Mouse (Mus musculus): ENCODE measurements around the gene Elavl4. TPM values are rescaled to one million over a fixed set of nuclear protein-coding genes. Genes with fewer than 3 reads are reported as not detected.

Gene Elavl4
- polyA plus RNA-seq, 1 experiment from 2014 or later = 31.2 TPM

DNA sequence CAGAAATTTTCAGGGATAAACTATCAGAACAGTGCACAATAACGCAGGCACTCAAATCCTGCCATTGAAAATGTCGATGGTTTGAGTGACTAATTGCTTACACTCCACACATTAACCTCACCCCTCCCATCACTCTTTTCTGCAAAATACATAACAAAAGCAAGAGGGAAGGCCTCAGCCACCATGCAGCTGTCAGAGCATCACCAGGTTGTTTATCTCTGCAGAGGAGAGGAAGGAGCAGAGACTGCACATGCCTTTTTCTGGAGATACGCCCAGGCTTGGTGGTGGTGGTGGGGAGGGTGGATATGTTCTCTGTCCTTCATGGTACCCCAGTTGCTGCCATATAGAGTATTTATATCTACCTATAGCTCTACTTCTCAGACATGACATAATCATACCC lies 94.3 kb downstream of the Elavl4 start:
- Histone ChIP-seq H3K36me3 (no peaks in the 10 kb centered on the region), H3K9ac (no peak overlapping the region), H3K27me3 (replicated peaks) (no peaks in the 10 kb centered on the region), H3K9me3 (no peaks in the 10 kb centered on the region), H3K4me2 (no peak overlapping the region), H3K4me1 (no peaks in the 10 kb centered on the region), H3K4me3 (replicated peaks) (no peak overlapping the region), H3K27ac (no peak overlapping the region)
- 26% methylated on average over 3 of the region's 3 CpGs for WGBS
- ATAC-seq (ENCODE audit: insufficient read depth, low FRiP score, low read depth) = no peak

GRCm38 (mm10) chr4:110255617-110256016 lies 96.1 kb downstream of the Elavl4 start:
- Histone ChIP-seq H3K27me3 (replicated peaks) (no peaks in the 10 kb centered on the region), H3K4me2 (no peak overlapping the region), H3K9me3 (no peaks in the 10 kb centered on the region), H3K4me1 (no peaks in the 10 kb centered on the region), H3K9ac (no peak overlapping the region), H3K36me3 (no peaks in the 10 kb centered on the region), H3K27ac (no peak overlapping the region), H3K4me3 (replicated peaks) (no peak overlapping the region)
- WGBS = 80% methylated on average over 4 of the region's 4 CpGs
- ATAC-seq (ENCODE audit: insufficient read depth, low FRiP score, low read depth) = no peak

- Histone ChIP-seq H3K4me1 (no peaks in the 10 kb centered on the region), H3K27me3 (replicated peaks) (no peaks in the 10 kb centered on the region), H3K27ac (no peak overlapping the region), H3K4me2 (no peak overlapping the region), H3K9ac (no peak overlapping the region), H3K9me3 (no peaks in the 10 kb centered on the region), H3K36me3 (no peaks in the 10 kb centered on the region), H3K4me3 (replicated peaks) (no peak overlapping the region)
- 71% methylated on average over 3 of the region's 3 CpGs for WGBS
- no peak for ATAC-seq (ENCODE audit: insufficient read depth, low FRiP score, low read depth)
Measured at GRCm38 (mm10) chr4:110250055-110250454, 101.7 kb downstream of the Elavl4 start.

GRCm38 (mm10) chr4:110242879-110243278 lies 108.8 kb downstream of the Elavl4 start:
- Histone ChIP-seq H3K9me3 (no peaks in the 10 kb centered on the region), H3K4me3 (replicated peaks) (no peak overlapping the region), H3K9ac (no peak overlapping the region), H3K36me3 (no peaks in the 10 kb centered on the region), H3K4me2 (no peak overlapping the region), H3K27me3 (replicated peaks) (no peaks in the 10 kb centered on the region), H3K27ac (no peak overlapping the region), H3K4me1 (no peaks in the 10 kb centered on the region)
- no peak for ATAC-seq (ENCODE audit: insufficient read depth, low FRiP score, low read depth)

- Histone ChIP-seq H3K4me3 (replicated peaks) (no peak overlapping the region), H3K36me3 (no peaks in the 10 kb centered on the region), H3K4me1 (no peaks in the 10 kb centered on the region), H3K4me2 (no peak overlapping the region), H3K9me3 (no peaks in the 10 kb centered on the region), H3K27me3 (replicated peaks) (no peaks in the 10 kb centered on the region), H3K27ac (no peak overlapping the region), H3K9ac (no peak overlapping the region)
- WGBS = 79% methylated on average over 1 of the region's 1 CpGs
- ATAC-seq (ENCODE audit: insufficient read depth, low FRiP score, low read depth) = no peak; the same call in 1 of the 2 replicates
Measured at GRCm38 (mm10) chr4:110234554-110234953, 117.2 kb downstream of the Elavl4 start.

- H3K27me3 ChIP-seq (replicated peaks) = no peaks in the 10 kb centered on the region
Measured at GRCm38 (mm10) chr4:110232327-110232726, 119.4 kb downstream of the Elavl4 start.

DNA sequence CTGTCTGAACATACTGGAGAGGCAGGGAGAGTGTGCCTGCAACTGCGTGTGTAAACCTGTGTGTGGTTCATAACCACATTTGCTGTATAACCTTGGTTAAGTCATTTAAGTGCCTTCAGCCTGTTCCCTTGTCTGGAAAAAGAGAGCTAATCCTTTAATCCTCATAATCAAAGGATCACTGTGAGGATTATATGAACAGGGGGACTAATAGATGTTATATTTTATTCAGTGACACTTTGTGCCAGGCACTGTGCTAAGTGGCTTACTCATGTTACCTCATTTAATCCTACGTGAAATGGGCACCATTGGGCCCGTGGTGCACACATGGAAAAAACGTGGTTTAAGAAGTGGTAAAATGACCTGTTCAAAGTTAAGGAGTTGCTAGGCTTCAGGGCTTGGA lies 119.9 kb downstream of the Elavl4 start:
- no peak for ATAC-seq (ENCODE audit: insufficient read depth, low FRiP score, low read depth)
- no peaks in the 10 kb centered on the region for H3K36me3 ChIP-seq
- H3K4me1 ChIP-seq = no peaks in the 10 kb centered on the region
- WGBS = 81% methylated on average over 4 of the region's 4 CpGs
- H3K4me3 ChIP-seq (replicated peaks) = no peak overlapping the region
- no peak overlapping the region for H3K4me2 ChIP-seq
- H3K9me3 ChIP-seq = no peaks in the 10 kb centered on the region
- no peak overlapping the region for H3K27ac ChIP-seq
- no peaks in the 10 kb centered on the region for H3K27me3 ChIP-seq (replicated peaks)
- H3K9ac ChIP-seq = no peak overlapping the region

More at GRCm38 (mm10) chr4:110232327-110232726, 119.4 kb downstream of the Elavl4 start:
- Histone ChIP-seq H3K27ac (no peak overlapping the region), H3K9me3 (no peaks in the 10 kb centered on the region), H3K4me3 (replicated peaks) (no peak overlapping the region), H3K4me2 (no peak overlapping the region), H3K4me1 (no peaks in the 10 kb centered on the region), H3K36me3 (no peaks in the 10 kb centered on the region), H3K9ac (no peak overlapping the region)
- no peak for ATAC-seq (ENCODE audit: insufficient read depth, low FRiP score, low read depth)
- WGBS = 86% methylated on average over 3 of the region's 3 CpGs

DNA sequence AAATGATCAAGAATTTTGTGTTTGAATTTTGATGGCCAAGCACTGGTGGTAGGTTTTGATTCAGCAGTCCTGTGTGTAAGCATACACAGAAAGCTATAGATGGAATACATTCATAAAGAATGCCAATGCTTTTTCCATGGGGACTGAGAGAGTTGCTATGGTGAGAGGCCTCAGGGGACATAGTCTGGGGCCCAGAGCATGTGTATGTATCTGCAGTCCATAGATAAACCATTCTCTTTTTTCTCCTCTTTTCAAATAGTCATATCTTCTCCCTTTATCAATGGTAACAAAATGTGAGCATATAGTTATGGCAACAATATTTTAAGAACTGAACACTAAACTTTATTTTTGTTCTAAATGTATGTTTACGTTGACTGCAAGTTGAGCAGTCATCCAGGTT lies 122.1 kb downstream of the Elavl4 start:
- no peak overlapping the region for H3K9ac ChIP-seq
- H3K9me3 ChIP-seq = no peaks in the 10 kb centered on the region
- H3K4me3 ChIP-seq (replicated peaks) = no peak overlapping the region
- H3K27me3 ChIP-seq (replicated peaks) = no peaks in the 10 kb centered on the region
- no peak overlapping the region for H3K4me2 ChIP-seq
- WGBS = 88% methylated on average over 1 of the region's 1 CpGs
- no peaks in the 10 kb centered on the region for H3K36me3 ChIP-seq
- H3K4me1 ChIP-seq = no peaks in the 10 kb centered on the region
- peak; percentile 71; the same call in 1 of the 2 replicates for ATAC-seq (ENCODE audit: insufficient read depth, low FRiP score, low read depth)
- H3K27ac ChIP-seq = no peak overlapping the region

DNA sequence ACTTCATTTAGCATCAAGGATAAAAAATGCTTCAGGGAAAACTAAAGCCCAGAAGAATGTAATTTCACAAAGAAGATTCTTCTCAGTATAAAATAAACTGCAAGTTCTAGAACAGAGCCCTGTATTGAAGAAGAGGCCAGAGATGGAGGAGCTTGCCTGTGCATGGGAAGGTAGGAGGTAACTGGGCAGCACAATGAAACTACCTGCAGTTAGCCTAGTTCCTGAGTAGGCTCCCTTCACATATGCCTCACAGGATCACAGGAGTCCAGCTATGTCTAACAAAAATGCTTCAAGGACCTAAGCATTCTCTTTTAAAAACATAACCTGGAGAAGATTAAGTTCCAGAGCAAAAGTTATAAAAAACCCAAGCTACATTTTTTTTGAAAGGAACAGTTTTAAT lies 122.5 kb downstream of the Elavl4 start:
- Histone ChIP-seq H3K4me2 (no peak overlapping the region), H3K27ac (no peak overlapping the region), H3K9me3 (no peaks in the 10 kb centered on the region), H3K4me3 (replicated peaks) (no peak overlapping the region), H3K4me1 (no peaks in the 10 kb centered on the region), H3K9ac (no peak overlapping the region), H3K27me3 (replicated peaks) (no peaks in the 10 kb centered on the region), H3K36me3 (no peaks in the 10 kb centered on the region)
- no peak for ATAC-seq (ENCODE audit: insufficient read depth, low FRiP score, low read depth)

DNA sequence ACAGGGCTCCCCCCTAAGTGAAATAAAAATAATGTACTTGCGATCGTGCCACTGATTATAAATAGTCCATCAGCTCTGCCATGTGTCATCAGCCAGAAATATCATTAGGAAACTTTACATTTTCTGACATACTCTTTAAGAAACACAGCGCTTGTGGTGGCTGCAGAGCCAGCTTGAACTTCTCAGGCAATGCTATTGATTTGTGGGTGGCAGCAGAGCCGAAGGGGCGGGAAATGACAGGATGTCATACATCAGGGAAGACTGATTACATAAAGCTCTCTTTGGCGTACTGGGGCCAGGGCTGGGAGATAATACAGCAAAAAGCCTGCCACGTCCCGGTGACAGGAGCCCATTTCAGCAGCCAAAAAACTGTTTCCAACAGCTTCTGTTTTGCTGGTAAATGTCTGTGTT lies 124.1 kb downstream of the Elavl4 start:
- Histone ChIP-seq H3K9me3 (no peaks in the 10 kb centered on the region), H3K4me1 (no peaks in the 10 kb centered on the region), H3K4me3 (replicated peaks) (no peak overlapping the region), H3K9ac (no peak overlapping the region), H3K4me2 (no peak overlapping the region), H3K27ac (no peak overlapping the region), H3K36me3 (no peaks in the 10 kb centered on the region), H3K27me3 (replicated peaks) (no peaks in the 10 kb centered on the region)
- 21% methylated on average over 8 of the region's 8 CpGs for WGBS
- peak; percentile 43; the same call in 1 of the 2 replicates for ATAC-seq (ENCODE audit: insufficient read depth, low FRiP score, low read depth)

DNA sequence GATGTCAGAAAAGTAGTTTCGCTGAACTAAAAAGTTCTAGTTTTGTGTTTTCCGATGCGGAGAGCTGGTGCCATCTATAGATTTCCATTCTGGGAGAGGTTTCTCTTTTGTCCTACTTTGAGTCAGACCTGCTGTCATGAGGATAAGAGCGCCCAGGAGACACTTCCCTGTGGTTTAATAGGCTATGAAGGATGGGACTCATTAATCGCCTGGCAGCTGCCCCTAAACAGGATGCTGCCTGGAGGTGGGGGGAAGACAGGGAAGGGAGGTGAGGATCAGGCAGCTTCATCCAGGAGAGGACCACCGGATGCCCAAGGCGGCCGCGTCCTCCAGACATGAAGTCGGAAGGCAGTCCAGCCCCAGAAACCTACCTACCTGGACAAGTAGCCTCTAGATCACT lies 126.2 kb downstream of the Elavl4 start:
- 51% methylated on average over 10 of the region's 10 CpGs for WGBS
- H3K4me3 ChIP-seq (replicated peaks) = no peak overlapping the region
- no peak overlapping the region for H3K9ac ChIP-seq
- H3K36me3 ChIP-seq = no peaks in the 10 kb centered on the region
- no peaks in the 10 kb centered on the region for H3K27me3 ChIP-seq (replicated peaks)
- H3K4me2 ChIP-seq = no peak overlapping the region
- ATAC-seq (ENCODE audit: insufficient read depth, low FRiP score, low read depth) = no peak
- H3K9me3 ChIP-seq = no peaks in the 10 kb centered on the region
- H3K27ac ChIP-seq = no peak overlapping the region
- H3K4me1 ChIP-seq = no peaks in the 10 kb centered on the region

GRCm38 (mm10) chr4:110218819-110219218 lies 132.9 kb downstream of the Elavl4 start:
- H3K27ac ChIP-seq = no peak overlapping the region
- no peaks in the 10 kb centered on the region for H3K9me3 ChIP-seq
- no peak overlapping the region for H3K9ac ChIP-seq
- no peak for ATAC-seq (ENCODE audit: insufficient read depth, low FRiP score, low read depth)
- WGBS = 79% methylated on average over 5 of the region's 5 CpGs
- H3K36me3 ChIP-seq = no peaks in the 10 kb centered on the region
- no peak overlapping the region for H3K4me2 ChIP-seq
- no peak overlapping the region for H3K4me3 ChIP-seq (replicated peaks)
- no peaks in the 10 kb centered on the region for H3K4me1 ChIP-seq
- no peaks in the 10 kb centered on the region for H3K27me3 ChIP-seq (replicated peaks)

GRCm38 (mm10) chr4:110217553-110217952 lies 134.2 kb downstream of the Elavl4 start:
- ATAC-seq (ENCODE audit: insufficient read depth, low FRiP score, low read depth) = no peak
- Histone ChIP-seq H3K4me2 (no peak overlapping the region), H3K27me3 (replicated peaks) (no peaks in the 10 kb centered on the region), H3K9me3 (no peaks in the 10 kb centered on the region), H3K36me3 (no peaks in the 10 kb centered on the region), H3K9ac (no peak overlapping the region), H3K4me3 (replicated peaks) (no peak overlapping the region), H3K27ac (no peak overlapping the region), H3K4me1 (no peaks in the 10 kb centered on the region)
- 53% methylated on average over 3 of the region's 3 CpGs for WGBS

All from stomach, embryonic 15.5 days (tissue).